ENCODE assay signal across 23 mouse cellular contexts in genomic region chr11:48862784-48863319, GRCm38 (mm10). TPM values are rescaled to one million over a fixed set of nuclear protein-coding genes. Genes with fewer than 3 reads are reported as not detected.
A peak's percentile ranks its signal among the peaks of the same experiment; 100 is the strongest.
DNase-seq lines count a peak whose midpoint lies in the region; ATAC-seq and TF ChIP-seq lines count a peak whose summit lies in the region.
"Had no signal": no experiment of that assay in that cellular context is flagged by ENCODE, and none has a peak within 500 bp of the region (broad histone marks: within the 10 kb centered on the region; RNA-seq: fewer than 3 reads in every experiment).

No protein-coding gene starts in this region.

- peak in 1 of 3 experiments; percentile 33; a peak in 2 of 6 replicates for TF ChIP-seq CTCF in MEL (IDR thresholded peaks at IDR 0.05 in 2 of 3, conservative IDR thresholded peaks at IDR 0.05 in 1 of 3; ENCODE audit: control insufficient read depth in 1 of 3, insufficient read depth in 1 of 3, low read depth in 2 of 3, low read length in 3 of 3, poor library complexity in 1 of 3, severe bottlenecking in 1 of 3)

- no peaks in the 10 kb centered on the region for H3K9me3 ChIP-seq in MEL (replicated peaks; ENCODE audit: insufficient read depth, low read length)
- no peaks in the 10 kb centered on the region for H3K9me3 ChIP-seq in forebrain, embryonic 11.5 days (ENCODE audit: control insufficient read depth, low read length)
- H3K9me3 ChIP-seq: embryonic facial prominence, embryonic 13.5 days; forebrain, embryonic 13.5 days; G1E; heart, embryonic 10.5 days; hindbrain, embryonic 13.5 days; intestine, embryonic 15.5 days had no signal

- TF ChIP-seq RAD21 in MEL (IDR thresholded peaks at IDR 0.05; ENCODE audit: low read depth, low read length), result no peak

- no peaks in the 10 kb centered on the region for H3K79me2 ChIP-seq in MEL (ENCODE audit: control insufficient read depth, insufficient read depth, low read length, poor library complexity)

- no peaks in the 10 kb centered on the region; a peak in 2 of 4 replicates for H3K36me3 ChIP-seq in MEL (ENCODE audit: control insufficient read depth in 1 of 2, insufficient read depth in 2 of 2, low read length in 2 of 2)
- no peaks in the 10 kb centered on the region for H3K36me3 ChIP-seq in forebrain, embryonic 11.5 days (ENCODE audit: control insufficient read depth, insufficient read depth, low read length)
- H3K36me3 ChIP-seq: embryonic facial prominence, embryonic 13.5 days; heart, embryonic 10.5 days; hindbrain, embryonic 13.5 days; intestine, embryonic 15.5 days had no signal

- no peak overlapping the region for H3K9ac ChIP-seq in MEL (ENCODE audit: control insufficient read depth, low read depth, low read length, poor library complexity, severe bottlenecking)
- no peak overlapping the region for H3K9ac ChIP-seq in forebrain, embryonic 11.5 days (ENCODE audit: low read length)
- H3K9ac ChIP-seq: embryonic facial prominence, embryonic 13.5 days; forebrain, embryonic 13.5 days; forebrain, postnatal 0 days; hindbrain, embryonic 13.5 days; intestine, embryonic 15.5 days had no signal

- ATAC-seq in forebrain, embryonic 11.5 days (replicated peaks; ENCODE audit: low FRiP score), result no peak
- ATAC-seq: forebrain, embryonic 13.5 days; forebrain, postnatal 0 days; intestine, embryonic 15.5 days had no signal

- WGBS in forebrain, embryonic 11.5 days, result 88% methylated on average over 1 of the region's 1 CpGs

- no peak for TF ChIP-seq POLR2A in MEL (IDR thresholded peaks at IDR 0.05; ENCODE audit: control insufficient read depth in 1 of 2, insufficient read depth in 1 of 2, low read depth in 1 of 2, low read length in 2 of 2, poor library complexity in 1 of 2)

- H3K27ac ChIP-seq in MEL (ENCODE audit: control insufficient read depth, low read depth, low read length), result no peak overlapping the region
- H3K27ac ChIP-seq in forebrain, embryonic 11.5 days (ENCODE audit: low read depth, low read length), result no peak overlapping the region
- H3K27ac ChIP-seq: embryonic facial prominence, embryonic 13.5 days; forebrain, embryonic 13.5 days; gastrocnemius, adult 2 months; heart, embryonic 10.5 days; hindbrain, embryonic 13.5 days; intestine, embryonic 15.5 days had no signal

- DNase-seq in heart, adult 11 months, result peak; percentile 40
- DNase-seq in heart, adult 8-10 months (ENCODE audit: low spot score), result no peak
- DNase-seq in 416B (ENCODE audit: low read depth), result peak; percentile 49
- peak; percentile 44 for DNase-seq in MEL (ENCODE audit: low read depth, low spot score)
- DNase-seq in yolk sac, embryonic 10.5 days (ENCODE audit: low spot score), result peak; percentile 69
- no peak for DNase-seq in thymus, postnatal 10 days (ENCODE audit: low spot score in 2 of 2)
- no peak for DNase-seq in forebrain, embryonic 11.5 days (ENCODE audit: low spot score)
- DNase-seq: adrenal gland, adult 2 months; adrenal gland, postnatal 36 days; cerebellum, adult 2 months; cerebellum, postnatal 10 days; embryo, embryonic 11 days; forebrain, postnatal 0 days; gastrocnemius, adult 2 months; gastrocnemius, postnatal 25 days; heart, postnatal 10 days had no signal

- no peaks in the 10 kb centered on the region for H3K4me1 ChIP-seq in MEL (ENCODE audit: control insufficient read depth in 1 of 2, insufficient read depth in 2 of 2, low read length in 2 of 2)
- H3K4me1 ChIP-seq in forebrain, embryonic 11.5 days (replicated peaks; ENCODE audit: control insufficient read depth, insufficient read depth, low read length), result no peaks in the 10 kb centered on the region; the same call in 1 of the 2 replicates
- H3K4me1 ChIP-seq: heart, embryonic 10.5 days had no signal

- no peak overlapping the region for H3K4me3 ChIP-seq in MEL (ENCODE audit: control insufficient read depth in 1 of 2, insufficient read depth in 1 of 2, low read depth in 2 of 2, low read length in 2 of 2)
- no peak overlapping the region for H3K4me3 ChIP-seq in forebrain, embryonic 11.5 days (ENCODE audit: low read depth, low read length)
- H3K4me3 ChIP-seq: embryonic facial prominence, embryonic 13.5 days; forebrain, embryonic 13.5 days; gastrocnemius, adult 2 months; heart, embryonic 10.5 days; hindbrain, embryonic 13.5 days; intestine, embryonic 15.5 days had no signal

- no peaks in the 10 kb centered on the region for H3K27me3 ChIP-seq in MEL (ENCODE audit: control insufficient read depth in 1 of 2, insufficient read depth in 2 of 2, low read length in 2 of 2)
- H3K27me3 ChIP-seq in forebrain, embryonic 11.5 days (ENCODE audit: control insufficient read depth, insufficient read depth, low read length), result no peaks in the 10 kb centered on the region
- H3K27me3 ChIP-seq: intestine, embryonic 15.5 days had no signal

- TF ChIP-seq EP300 in MEL (IDR thresholded peaks at IDR 0.05; ENCODE audit: low read depth in 1 of 2, low read length in 2 of 2), result no peak

- no peak overlapping the region for H3K4me2 ChIP-seq in forebrain, embryonic 11.5 days (ENCODE audit: low read depth, low read length, severe bottlenecking)
- H3K4me2 ChIP-seq: embryonic facial prominence, embryonic 13.5 days; forebrain, embryonic 13.5 days; hindbrain, embryonic 13.5 days; intestine, embryonic 15.5 days had no signal

TF ChIP-seq in MEL, 35 proteins besides CTCF, POLR2A, EP300 and RAD21:
- TF ChIP-seq SMC3 (IDR thresholded peaks at IDR 0.05; ENCODE audit: low read depth, low read length), result peak; percentile 46
- peak; percentile 98 for TF ChIP-seq TBP (IDR thresholded peaks at IDR 0.05; ENCODE audit: low read depth, low read length)
- TF ChIP-seq MEF2A (IDR thresholded peaks at IDR 0.05; ENCODE audit: extremely low read depth, insufficient replicate concordance, low read depth, low read length, poor library complexity, severe bottlenecking), result no peak

RNA-seq across cellular contexts. Expression of gene Irgm1, which starts 8.6 kb away (rescaled TPM):
- 10 to 100 TPM; 11.7 to 13.3 (median 12.1) TPM for total RNA-seq in heart, adult 8-10 months (2022)
- total RNA-seq in MEL (2012; rRNA removed), result 7.5 and 10.7 TPM in 2 replicates
- polyA plus RNA-seq in MEL (2012; ENCODE audit: insufficient read depth in 1 of 2, insufficient read length in 2 of 2, low read depth in 1 of 2, low replicate concordance in 2 of 2, missing spikeins in 1 of 2), result 10 to 100 TPM in 1 of 2 experiments, not detected in 1; 10.0 TPM
- 1.5 TPM in 2 replicates for polyA plus RNA-seq in forebrain, embryonic 11.5 days (2014; fragmentation: Nextera tagmentation; extraction: Ambion mirVana)

RNA-seq across cellular contexts. Expression of gene Gm12184, which starts 36.4 kb away (rescaled TPM):
- total RNA-seq in heart, adult 8-10 months (2022), result 1 to 10 TPM; 1.6 to 5.4 (median 3.7) TPM
- 7.1 and 10.9 TPM in 2 replicates for total RNA-seq in MEL (2012; rRNA removed)
- 10 to 100 TPM in 1 of 2 experiments, not detected in 1; 15.3 TPM for polyA plus RNA-seq in MEL (2012; ENCODE audit: insufficient read depth in 1 of 2, insufficient read length in 2 of 2, low read depth in 1 of 2, low replicate concordance in 2 of 2, missing spikeins in 1 of 2)
- polyA plus RNA-seq in forebrain, embryonic 11.5 days (2014; fragmentation: Nextera tagmentation; extraction: Ambion mirVana), result 12.3 and 12.7 TPM in 2 replicates

RNA-seq across cellular contexts. Expression of gene Trim7, which starts 36.9 kb away (rescaled TPM):
- total RNA-seq in heart, adult 8-10 months (2022), result 10 to 100 TPM; 15.6 to 31.7 (median 17.5) TPM
- 0.72 and 0.81 TPM in 2 replicates for total RNA-seq in MEL (2012; rRNA removed)
- polyA plus RNA-seq in MEL (2012; ENCODE audit: insufficient read depth in 1 of 2, insufficient read length in 2 of 2, low read depth in 1 of 2, low replicate concordance in 2 of 2, missing spikeins in 1 of 2), result 1 to 10 TPM in 1 of 2 experiments, not detected in 1; 1.3 TPM
- 0.51 and 2.1 TPM in 2 replicates for polyA plus RNA-seq in forebrain, embryonic 11.5 days (2014; fragmentation: Nextera tagmentation; extraction: Ambion mirVana)

RNA-seq across cellular contexts. Expression of gene Gm5431, which starts 39.2 kb away (rescaled TPM):
- 1 to 10 TPM in 2 of 4 experiments, under 1 TPM in 2; 0.47 to 1.2 (median 0.90) TPM for total RNA-seq in heart, adult 8-10 months (2022)
- total RNA-seq in MEL (2012; rRNA removed), result not detected in 2 replicates
- polyA plus RNA-seq in MEL (2012; ENCODE audit: insufficient read depth in 1 of 2, insufficient read length in 2 of 2, low read depth in 1 of 2, low replicate concordance in 2 of 2, missing spikeins in 1 of 2), result under 1 TPM in 1 of 2 experiments, not detected in 1; 0.04 TPM
- 0.24 TPM in 1 of 2 replicates, not detected in the other for polyA plus RNA-seq in forebrain, embryonic 11.5 days (2014; fragmentation: Nextera tagmentation; extraction: Ambion mirVana)
- polyA plus RNA-seq: G1E; heart, embryonic 14.5 days had no signal

RNA-seq across cellular contexts. Expression of gene Trim41, which starts 45.7 kb away (rescaled TPM):
- total RNA-seq in heart, adult 8-10 months (2022), result 10 to 100 TPM; 22.2 to 28.9 (median 23.8) TPM
- total RNA-seq in MEL (2012; rRNA removed), result 31.6 and 37.0 TPM in 2 replicates
- polyA plus RNA-seq in MEL (2012; ENCODE audit: insufficient read depth in 1 of 2, insufficient read length in 2 of 2, low read depth in 1 of 2, low replicate concordance in 2 of 2, missing spikeins in 1 of 2), result 10 to 100 TPM; 56.4 to 76.3 TPM
- polyA plus RNA-seq in forebrain, embryonic 11.5 days (2014; fragmentation: Nextera tagmentation; extraction: Ambion mirVana), result 4.5 and 5.6 TPM in 2 replicates

Comparison
In these comparisons a context has a peak if more than half of its experiments do, and no peak if none do; other contexts are left out.
1. DNase-seq: peak in heart, adult 11 months (single experiment), 416B (single experiment), MEL (single experiment) and yolk sac, embryonic 10.5 days (single experiment); none in heart, adult 8-10 months (single experiment), thymus, postnatal 10 days (0 of 2) and forebrain, embryonic 11.5 days (single experiment).